Mouse (Mus musculus) lung, postnatal 25 days (tissue): Measurements from ENCODE around the gene Rmnd5b.
"Not testable (repeated sequence)": the region's sequence is repeated elsewhere in the genome, so short reads cannot be mapped to it uniquely, and the experiment has no call there.

Source experiments
- DNase-seq: peaks from one replicate; pipeline ENCODE4 v3.0.0; 2022; ENCODE audit warnings: low spot score

The Rmnd5b gene

GRCm38 (mm10) chr11:51635525-51636322 is at the start of gene Rmnd5b:
Gene Rmnd5b (minus strand): TSS chr11:51635896.
- DNase-seq: peak; percentile 89

- DNase-seq: no peak
These were observed 46.3 kb upstream of the Rmnd5b start for GRCm38 (mm10) chr11:51681976-51682374.

GRCm38 (mm10) chr11:51681324-51681975 is 45.8 kb upstream of the Rmnd5b start:
- DNase-seq: peak; percentile 89

GRCm38 (mm10) chr11:51679466-51679865 is 43.8 kb upstream of the Rmnd5b start:
- no peak for DNase-seq

- DNase-seq: no peak
These were observed 42.2 kb upstream of the Rmnd5b start for GRCm38 (mm10) chr11:51677737-51678418.

GRCm38 (mm10) chr11:51675386-51675785 is 39.7 kb upstream of the Rmnd5b start:
- DNase-seq: no peak

GRCm38 (mm10) chr11:51673291-51673690 is 37.6 kb upstream of the Rmnd5b start:
- DNase-seq: no peak

- DNase-seq: no peak
These were observed 35.7 kb upstream of the Rmnd5b start for GRCm38 (mm10) chr11:51671376-51671775.

- DNase-seq: no peak
These were observed 35.1 kb upstream of the Rmnd5b start for GRCm38 (mm10) chr11:51670846-51671245.

GRCm38 (mm10) chr11:51664747-51665146 is 29.1 kb upstream of the Rmnd5b start:
- DNase-seq: not testable (repeated sequence)

GRCm38 (mm10) chr11:51662632-51663031 is 26.9 kb upstream of the Rmnd5b start:
- no peak for DNase-seq

GRCm38 (mm10) chr11:51661867-51662365 is 26.2 kb upstream of the Rmnd5b start:
- no peak for DNase-seq

GRCm38 (mm10) chr11:51658705-51659104 is 23.0 kb upstream of the Rmnd5b start:
- DNase-seq: peak; percentile 52

GRCm38 (mm10) chr11:51658291-51658690 is 22.6 kb upstream of the Rmnd5b start:
- no peak for DNase-seq

- DNase-seq: no peak
These were observed 21.3 kb upstream of the Rmnd5b start for GRCm38 (mm10) chr11:51656798-51657521.

- no peak for DNase-seq
These were observed 19.2 kb upstream of the Rmnd5b start for GRCm38 (mm10) chr11:51654891-51655290.

- no peak for DNase-seq
These were observed 18.0 kb upstream of the Rmnd5b start for GRCm38 (mm10) chr11:51653736-51654135.

GRCm38 (mm10) chr11:51652889-51653418 is 17.3 kb upstream of the Rmnd5b start:
- DNase-seq: no peak

- peak; percentile 79 for DNase-seq
These were observed 15.2 kb upstream of the Rmnd5b start, which contains the start of the genes N4bp3 and D930048N14Rik for GRCm38 (mm10) chr11:51650691-51651515. Gene N4bp3 (minus strand): TSS chr11:51650842. Gene D930048N14Rik (plus strand): TSS chr11:51650954.

GRCm38 (mm10) chr11:51650261-51650660 is 14.6 kb upstream of the Rmnd5b start:
- no peak for DNase-seq

GRCm38 (mm10) chr11:51649889-51650199 is 14.1 kb upstream of the Rmnd5b start:
- DNase-seq: no peak
